Mouse (Mus musculus) liver, adult 2 months (tissue): ENCODE data around the gene Icmt. TPM values are rescaled to one million over a fixed set of nuclear protein-coding genes. Genes with fewer than 3 reads are reported as not detected.

Experiments
- DNase-seq: peaks from one replicate; pipeline ENCODE4 v3.0.0-alpha.2; 2011; ENCODE audit warnings: low read depth, low spot score; ENCODE audit errors: extremely low read depth
- H3K27ac ChIP-seq: fragments of 200-500 bp; replicated peaks from 2 replicates; pipeline ENCODE4 v1.5.1; 2012; ENCODE audit warnings: low read depth, mild to moderate bottlenecking, control low read depth, inconsistent platforms, low read length; ENCODE audit not compliant: insufficient read depth
- H3K27me3 ChIP-seq: fragments of 200-500 bp; 2 replicates; pipeline ENCODE4 v1.6.1; 2012; ENCODE audit warnings: mild to moderate bottlenecking, moderate library complexity, low read length, inconsistent platforms; ENCODE audit not compliant: control insufficient read depth, insufficient read depth
- H3K36me3 ChIP-seq: fragments of 200-500 bp; 2 replicates; pipeline ENCODE4 v1.6.1; 2012; ENCODE audit warnings: low read length, inconsistent platforms; ENCODE audit not compliant: control insufficient read depth, insufficient read depth
- H3K4me1 ChIP-seq: fragments of 200-500 bp; 2 replicates; pipeline ENCODE4 v1.6.1; 2011; ENCODE audit warnings: low read length; ENCODE audit not compliant: control insufficient read depth, insufficient read depth
- H3K4me3 ChIP-seq: fragments of 200-500 bp; 2 replicates; pipeline ENCODE4 v1.5.1; 2011; ENCODE audit warnings: low read depth, mild to moderate bottlenecking, control low read depth, low read length, moderate library complexity; ENCODE audit not compliant: insufficient read depth
- H3K79me2 ChIP-seq: fragments of 200-500 bp; 2 replicates; pipeline ENCODE4 v1.6.1; 2012; ENCODE audit warnings: inconsistent platforms, mild to moderate bottlenecking, low read length, moderate library complexity; ENCODE audit not compliant: control insufficient read depth, insufficient read depth
- H3K9ac ChIP-seq: fragments of 200-500 bp; 2 replicates; pipeline ENCODE4 v1.6.1; 2012; ENCODE audit warnings: low read depth, mild to moderate bottlenecking, control low read depth, inconsistent platforms, low read length
- CTCF ChIP-seq: fragments of 200-500 bp; IDR thresholded peaks from 2 replicates; pipeline ENCODE4 v1.5.1; 2011; ENCODE audit warnings: low read depth, low read length, control low read depth
- POLR2A ChIP-seq: fragments of 200-500 bp; IDR thresholded peaks from 2 replicates; pipeline ENCODE4 v1.6.1; 2011; ENCODE audit warnings: low read length, control low read depth; ENCODE audit not compliant: insufficient read depth; ENCODE audit errors: extremely low read depth
- WGBS: fragments of 180-500 bp; shearing (Covaris S2); methylation state at CpG from one replicate; pipeline ENCODE4 v1.1.7; 2018; 5-methylcytosine and 5-hydroxymethylcytosine counted together
- polyA plus RNA-seq: library from polyadenylated mRNA; depleted of rRNA; stranded (reverse); fragments of >200 nt; gene quantifications from 2 replicates; pipeline ENCODE4 v1.2.3, GENCODE M21; 2012
- total RNA-seq: library from RNA; depleted of rRNA; stranded (reverse); fragments of >200 nt; gene quantifications from 2 replicates; pipeline ENCODE4 v1.2.3, GENCODE M21; 2014

The Icmt gene
- total and polyA plus RNA-seq, 2 experiments, result 13.2 to 16.5 TPM

DNA sequence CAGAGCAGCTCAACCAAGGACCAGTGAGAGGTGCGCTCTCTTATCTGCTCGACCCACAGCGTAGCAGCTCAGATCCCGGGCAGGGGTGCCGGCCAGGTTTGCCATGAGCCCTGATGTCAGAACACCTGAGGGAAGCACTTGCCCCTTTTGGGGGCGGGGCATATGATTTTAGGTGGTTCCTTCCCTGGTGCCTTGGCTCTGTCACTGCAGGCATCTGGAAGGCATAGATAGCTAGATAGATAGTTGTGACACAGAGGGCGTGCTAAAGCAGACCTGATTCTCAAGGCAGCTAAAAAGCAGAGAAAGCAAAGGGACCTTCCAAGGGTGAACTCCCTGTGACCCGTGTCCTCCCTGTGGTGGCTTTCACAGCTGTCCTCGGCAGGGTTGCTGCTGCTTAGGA lies 33.9 kb upstream of the Icmt start:
- peaks cover 7% of the 10 kb centered on the region for H3K4me1 ChIP-seq
- no peaks in the 10 kb centered on the region for H3K79me2 ChIP-seq
- no peak overlapping the region for H3K4me3 ChIP-seq
- TF ChIP-seq CTCF (no peak), POLR2A (no peak)
- H3K9ac ChIP-seq, result no peak overlapping the region
- H3K27me3 ChIP-seq, result no peaks in the 10 kb centered on the region
- no peaks in the 10 kb centered on the region for H3K36me3 ChIP-seq
- WGBS, result 81% methylated on average over 9 of the region's 9 CpGs
- no peak for DNase-seq
- H3K27ac ChIP-seq, result no peak overlapping the region

DNA sequence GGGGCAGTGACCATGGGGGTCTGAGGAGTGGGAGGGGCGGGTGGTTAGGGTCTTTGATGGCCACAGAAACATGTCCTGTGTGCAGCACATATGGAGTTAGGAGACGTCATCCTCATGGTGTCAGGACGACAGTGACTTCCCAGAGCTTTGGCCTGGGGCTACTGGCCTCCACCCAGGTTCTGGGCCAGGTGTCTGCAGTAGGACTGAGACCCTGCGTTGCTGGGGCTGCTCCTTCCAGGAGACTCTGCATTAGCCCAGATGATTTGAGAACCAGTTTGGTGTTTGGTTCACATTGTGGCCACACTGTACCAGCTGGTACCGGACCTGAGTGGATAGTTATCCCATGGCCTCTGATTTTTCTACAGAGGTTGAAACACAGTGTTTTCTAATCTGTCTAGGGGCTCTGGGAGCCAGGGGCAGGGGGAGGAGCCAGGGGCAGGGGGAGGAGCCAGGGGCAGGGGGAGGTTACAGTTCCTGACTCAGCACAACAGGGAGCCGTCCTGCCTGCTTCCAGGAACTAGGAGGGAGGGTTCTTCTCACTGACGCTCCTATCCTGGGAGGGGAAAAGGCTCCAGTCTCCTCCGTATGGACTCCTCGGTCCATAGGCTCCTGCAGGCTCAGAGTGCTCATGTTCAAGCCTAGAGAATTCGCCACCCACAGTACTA lies 33.4 kb upstream of the Icmt start:
- Histone ChIP-seq H3K4me3 (no peak overlapping the region), H3K27me3 (no peaks in the 10 kb centered on the region), H3K36me3 (no peaks in the 10 kb centered on the region), H3K9ac (no peak overlapping the region), H3K4me1 (peaks cover 7% of the 10 kb centered on the region), H3K27ac (no peak overlapping the region), H3K79me2 (no peaks in the 10 kb centered on the region)
- 51% methylated on average over 10 of the region's 10 CpGs for WGBS
- no peak for TF ChIP-seq CTCF
- peak; percentile 49 for DNase-seq

DNA sequence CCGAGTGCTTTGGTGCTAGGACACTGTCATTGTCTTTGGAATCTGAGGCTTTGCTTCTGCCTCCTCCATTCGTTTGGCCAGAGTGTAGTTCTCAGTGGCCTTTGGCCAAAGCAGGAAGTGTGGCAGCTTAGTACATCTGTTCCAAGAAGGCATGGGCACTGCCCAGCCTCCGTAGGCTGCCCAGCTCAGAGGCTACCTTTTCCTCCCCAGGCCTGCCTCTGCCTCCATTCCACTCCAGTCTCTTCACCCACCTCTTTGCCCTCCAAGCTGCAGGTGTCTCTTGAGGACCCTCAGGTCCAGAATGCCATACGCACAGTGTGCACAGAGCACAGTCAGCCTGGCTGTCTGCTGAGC lies 32.9 kb upstream of the Icmt start:
- peaks cover 7% of the 10 kb centered on the region for H3K4me1 ChIP-seq
- no peak overlapping the region for H3K27ac ChIP-seq
- no peak overlapping the region for H3K9ac ChIP-seq
- TF ChIP-seq CTCF (no peak), POLR2A (no peak)
- 46% methylated on average over 4 of the region's 4 CpGs for WGBS
- H3K79me2 ChIP-seq, result no peaks in the 10 kb centered on the region
- no peak for DNase-seq
- no peaks in the 10 kb centered on the region for H3K36me3 ChIP-seq
- H3K27me3 ChIP-seq, result no peaks in the 10 kb centered on the region
- H3K4me3 ChIP-seq, result no peak overlapping the region

DNA sequence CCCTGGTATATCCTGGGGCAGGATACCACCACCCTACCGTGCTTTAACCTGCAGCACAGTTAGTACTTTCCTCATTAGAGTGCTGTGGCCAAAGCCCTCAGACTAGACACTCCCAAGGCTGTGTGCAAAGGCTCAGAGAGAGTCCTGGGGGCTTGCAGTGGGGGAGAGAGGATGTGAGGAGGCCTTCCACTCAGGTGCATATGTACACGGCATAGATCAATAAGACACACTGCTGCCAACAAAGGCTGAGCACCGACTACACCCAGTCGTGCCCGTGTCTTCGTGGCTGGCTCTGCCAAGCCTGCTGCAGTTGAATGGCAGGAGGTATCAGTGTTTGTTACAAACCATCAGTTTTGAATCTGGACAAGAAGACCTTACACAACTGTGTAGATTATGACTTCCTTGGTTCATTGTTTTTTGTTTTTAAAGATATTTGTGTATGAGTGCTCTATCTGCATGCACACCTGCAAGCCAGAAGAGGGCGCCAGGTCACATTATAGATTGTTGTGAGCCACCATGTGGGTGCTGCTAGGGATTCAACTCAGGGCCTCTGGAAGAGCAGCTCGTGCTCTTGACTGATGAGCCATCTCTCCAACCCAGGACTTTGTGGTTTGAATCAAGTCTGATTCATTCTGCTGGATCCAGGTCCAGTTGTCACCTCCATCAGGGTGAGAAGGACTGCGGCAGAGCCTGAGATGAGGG lies 32.0 kb upstream of the Icmt start:
- H3K4me3 ChIP-seq, result no peak overlapping the region
- TF ChIP-seq CTCF, result peak; percentile 47; the same call in 1 of the 2 replicates
- TF ChIP-seq POLR2A, result no peak
- no peak for DNase-seq
- no peak overlapping the region for H3K9ac ChIP-seq
- peaks cover 7% of the 10 kb centered on the region for H3K4me1 ChIP-seq
- WGBS, result 53% methylated on average over 9 of the region's 9 CpGs
- no peaks in the 10 kb centered on the region for H3K27me3 ChIP-seq
- no peaks in the 10 kb centered on the region for H3K79me2 ChIP-seq
- H3K36me3 ChIP-seq, result no peaks in the 10 kb centered on the region
- H3K27ac ChIP-seq, result no peak overlapping the region

DNA sequence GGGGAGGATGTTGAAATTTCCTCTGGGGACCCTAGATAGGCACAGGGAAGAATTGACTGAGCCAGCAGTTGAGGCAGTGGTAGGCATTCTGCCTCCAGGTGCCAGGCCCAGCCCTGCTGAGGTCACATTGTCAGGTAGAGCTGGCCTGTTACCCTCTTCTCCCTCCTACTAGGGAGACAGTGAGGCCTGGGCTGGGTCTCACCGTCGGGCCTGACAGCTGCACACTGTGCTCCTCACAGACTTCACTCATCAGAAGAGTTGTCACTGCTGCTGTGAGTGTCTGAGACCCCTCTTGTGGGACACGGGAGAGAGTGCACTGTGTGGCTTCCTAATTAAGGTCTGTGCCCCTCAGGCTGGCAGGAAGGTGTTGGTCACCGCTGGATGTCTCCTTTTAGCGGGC lies 31.2 kb upstream of the Icmt start:
- DNase-seq, result no peak
- Histone ChIP-seq H3K27me3 (no peaks in the 10 kb centered on the region), H3K9ac (no peak overlapping the region), H3K27ac (no peak overlapping the region), H3K4me1 (peaks cover 7% of the 10 kb centered on the region), H3K79me2 (no peaks in the 10 kb centered on the region), H3K36me3 (no peaks in the 10 kb centered on the region), H3K4me3 (no peak overlapping the region)
- 78% methylated on average over 5 of the region's 5 CpGs for WGBS
- TF ChIP-seq CTCF (no peak), POLR2A (no peak)

- H3K27ac ChIP-seq, result no peak overlapping the region
- H3K36me3 ChIP-seq, result no peaks in the 10 kb centered on the region
- H3K27me3 ChIP-seq, result no peaks in the 10 kb centered on the region
- H3K9ac ChIP-seq, result no peak overlapping the region
- H3K4me3 ChIP-seq, result no peak overlapping the region
- no peaks in the 10 kb centered on the region for H3K79me2 ChIP-seq
- no peak for DNase-seq
- H3K4me1 ChIP-seq, result peaks cover 7% of the 10 kb centered on the region
- TF ChIP-seq POLR2A, result no peak
- no peak for TF ChIP-seq CTCF
- 77% methylated on average over 10 of the region's 10 CpGs for WGBS
Measured at GRCm38 (mm10) chr4:152266236-152266895, 30.7 kb upstream of the Icmt start.
